Mouse (Mus musculus): ENCODE measurements around the gene Dazap1. TPM values are rescaled to one million over a fixed set of nuclear protein-coding genes. Genes with fewer than 3 reads are reported as not detected.

Dazap1 gene
- polyA plus RNA-seq, 1 experiment, result 49.1 TPM

GRCm38 (mm10) chr10:80261585-80261968, 291 bp downstream of the Dazap1 start:
- Histone ChIP-seq H3K4me1 (ENCODE audit: control insufficient read depth, insufficient read depth, low read length) (peaks cover 11% of the 10 kb centered on the region; the same call in 1 of the 2 replicates), H3K36me3 (ENCODE audit: control insufficient read depth, insufficient read depth, low read length) (no peaks in the 10 kb centered on the region), H3K4me3 (ENCODE audit: insufficient read depth, low read depth, low read length) (peak overlapping the region; percentile 60), H3K27me3 (replicated peaks; ENCODE audit: control insufficient read depth, insufficient read depth, low read length) (no peaks in the 10 kb centered on the region), H3K27ac (ENCODE audit: insufficient read depth, low read depth, low read length) (peak overlapping the region; percentile 94)
- TF ChIP-seq CTCF (conservative IDR thresholded peaks at IDR 0.05; ENCODE audit: insufficient read depth, insufficient read length, low read depth, low read length) (no peak), POLR2A (IDR thresholded peaks at IDR 0.05; ENCODE audit: low read depth, low read length) (no peak)
- WGBS, result under 1% methylated on average over 14 of the region's 14 CpGs
- DNase-seq, result peak; percentile 100

- no peaks in the 10 kb centered on the region for H3K27me3 ChIP-seq (replicated peaks; ENCODE audit: control insufficient read depth, insufficient read depth, low read length)
- no peak overlapping the region for H3K27ac ChIP-seq (ENCODE audit: insufficient read depth, low read depth, low read length)
- peaks cover 11% of the 10 kb centered on the region; the same call in 1 of the 2 replicates for H3K4me1 ChIP-seq (ENCODE audit: control insufficient read depth, insufficient read depth, low read length)
- no peak for DNase-seq
- TF ChIP-seq POLR2A (IDR thresholded peaks at IDR 0.05; ENCODE audit: low read depth, low read length) (no peak), CTCF (conservative IDR thresholded peaks at IDR 0.05; ENCODE audit: insufficient read depth, insufficient read length, low read depth, low read length) (no peak)
- H3K4me3 ChIP-seq (ENCODE audit: insufficient read depth, low read depth, low read length), result no peak overlapping the region
- 63% methylated on average over 12 of the region's 12 CpGs for WGBS
- H3K36me3 ChIP-seq (ENCODE audit: control insufficient read depth, insufficient read depth, low read length), result no peaks in the 10 kb centered on the region
Observed at GRCm38 (mm10) chr10:80262169-80262568, 883 bp downstream of the Dazap1 start.

- Histone ChIP-seq H3K4me3 (ENCODE audit: insufficient read depth, low read depth, low read length) (no peak overlapping the region), H3K36me3 (ENCODE audit: control insufficient read depth, insufficient read depth, low read length) (no peaks in the 10 kb centered on the region), H3K27ac (ENCODE audit: insufficient read depth, low read depth, low read length) (no peak overlapping the region), H3K27me3 (replicated peaks; ENCODE audit: control insufficient read depth, insufficient read depth, low read length) (no peaks in the 10 kb centered on the region), H3K4me1 (ENCODE audit: control insufficient read depth, insufficient read depth, low read length) (peaks cover 15% of the 10 kb centered on the region; the same call in 1 of the 2 replicates)
- 92% methylated on average over 10 of the region's 10 CpGs for WGBS
- TF ChIP-seq POLR2A (IDR thresholded peaks at IDR 0.05; ENCODE audit: low read depth, low read length) (no peak), CTCF (conservative IDR thresholded peaks at IDR 0.05; ENCODE audit: insufficient read depth, insufficient read length, low read depth, low read length) (no peak)
- no peak for DNase-seq
Observed at GRCm38 (mm10) chr10:80262776-80263365, 1.6 kb downstream of the Dazap1 start.

- under 1% methylated on average over 81 of the region's 81 CpGs for WGBS
- no peaks in the 10 kb centered on the region for H3K27me3 ChIP-seq (replicated peaks; ENCODE audit: control insufficient read depth, insufficient read depth, low read length)
- no peak for TF ChIP-seq CTCF (conservative IDR thresholded peaks at IDR 0.05; ENCODE audit: insufficient read depth, insufficient read length, low read depth, low read length)
- no peak for TF ChIP-seq POLR2A (IDR thresholded peaks at IDR 0.05; ENCODE audit: low read depth, low read length)
- peak overlapping the region; percentile 93 for H3K27ac ChIP-seq (ENCODE audit: insufficient read depth, low read depth, low read length)
- H3K4me3 ChIP-seq (ENCODE audit: insufficient read depth, low read depth, low read length), result peak overlapping the region; percentile 70
- DNase-seq, result peak; percentile 100
- peaks cover 13% of the 10 kb centered on the region; the same call in 1 of the 2 replicates for H3K4me1 ChIP-seq (ENCODE audit: control insufficient read depth, insufficient read depth, low read length)
- H3K36me3 ChIP-seq (ENCODE audit: control insufficient read depth, insufficient read depth, low read length), result no peaks in the 10 kb centered on the region
Observed at GRCm38 (mm10) chr10:80264341-80265148, 3.3 kb downstream of the Dazap1 start.

GRCm38 (mm10) chr10:80265149-80265486, 3.8 kb downstream of the Dazap1 start:
- under 1% methylated on average over 18 of the region's 18 CpGs for WGBS
- Histone ChIP-seq H3K4me3 (ENCODE audit: insufficient read depth, low read depth, low read length) (peak overlapping the region; percentile 70), H3K36me3 (ENCODE audit: control insufficient read depth, insufficient read depth, low read length) (no peaks in the 10 kb centered on the region), H3K4me1 (ENCODE audit: control insufficient read depth, insufficient read depth, low read length) (peaks cover 14% of the 10 kb centered on the region; the same call in 1 of the 2 replicates), H3K27me3 (replicated peaks; ENCODE audit: control insufficient read depth, insufficient read depth, low read length) (no peaks in the 10 kb centered on the region), H3K27ac (ENCODE audit: insufficient read depth, low read depth, low read length) (peak overlapping the region; percentile 84)
- no peak for DNase-seq
- TF ChIP-seq CTCF (conservative IDR thresholded peaks at IDR 0.05; ENCODE audit: insufficient read depth, insufficient read length, low read depth, low read length) (no peak), POLR2A (IDR thresholded peaks at IDR 0.05; ENCODE audit: low read depth, low read length) (no peak)

GRCm38 (mm10) chr10:80270099-80270498, 8.8 kb downstream of the Dazap1 start:
- H3K27me3 ChIP-seq (replicated peaks; ENCODE audit: control insufficient read depth, insufficient read depth, low read length), result no peaks in the 10 kb centered on the region
- DNase-seq, result no peak
- peaks cover 21% of the 10 kb centered on the region for H3K4me1 ChIP-seq (ENCODE audit: control insufficient read depth, insufficient read depth, low read length)
- no peak overlapping the region for H3K4me3 ChIP-seq (ENCODE audit: insufficient read depth, low read depth, low read length)
- no peak for TF ChIP-seq CTCF (conservative IDR thresholded peaks at IDR 0.05; ENCODE audit: insufficient read depth, insufficient read length, low read depth, low read length)
- TF ChIP-seq POLR2A (IDR thresholded peaks at IDR 0.05; ENCODE audit: low read depth, low read length), result no peak
- WGBS, result 81% methylated on average over 2 of the region's 2 CpGs
- H3K36me3 ChIP-seq (ENCODE audit: control insufficient read depth, insufficient read depth, low read length), result 0 out of 2 replicates have a peak, but pooled peaks cover 1% of the 10 kb centered on the region
- H3K27ac ChIP-seq (ENCODE audit: insufficient read depth, low read depth, low read length), result no peak overlapping the region

- TF ChIP-seq CTCF (conservative IDR thresholded peaks at IDR 0.05; ENCODE audit: insufficient read depth, insufficient read length, low read depth, low read length), result no peak
- TF ChIP-seq POLR2A (IDR thresholded peaks at IDR 0.05; ENCODE audit: low read depth, low read length), result no peak
- Histone ChIP-seq H3K4me3 (ENCODE audit: insufficient read depth, low read depth, low read length) (no peak overlapping the region), H3K36me3 (ENCODE audit: control insufficient read depth, insufficient read depth, low read length) (0 out of 2 replicates have a peak, but pooled peaks cover 1% of the 10 kb centered on the region), H3K27ac (ENCODE audit: insufficient read depth, low read depth, low read length) (peak overlapping the region; percentile 25; the same call in 1 of the 2 replicates), H3K4me1 (ENCODE audit: control insufficient read depth, insufficient read depth, low read length) (peaks cover 21% of the 10 kb centered on the region), H3K27me3 (replicated peaks; ENCODE audit: control insufficient read depth, insufficient read depth, low read length) (no peaks in the 10 kb centered on the region)
- DNase-seq, result peak; percentile 82
- WGBS, result 33% methylated on average over 6 of the region's 6 CpGs
Observed at GRCm38 (mm10) chr10:80270734-80271181, 9.5 kb downstream of the Dazap1 start.

All from kidney, adult 2 months (tissue).